Mouse (Mus musculus): ENCODE measurements at regions not wholly inside any gene's neighbourhood (a gene's known extent, or its start where the extent isn't known, plus 50 kb on each side); places are given as distances from the start of the nearest gene placed in this dataset.

DNA sequence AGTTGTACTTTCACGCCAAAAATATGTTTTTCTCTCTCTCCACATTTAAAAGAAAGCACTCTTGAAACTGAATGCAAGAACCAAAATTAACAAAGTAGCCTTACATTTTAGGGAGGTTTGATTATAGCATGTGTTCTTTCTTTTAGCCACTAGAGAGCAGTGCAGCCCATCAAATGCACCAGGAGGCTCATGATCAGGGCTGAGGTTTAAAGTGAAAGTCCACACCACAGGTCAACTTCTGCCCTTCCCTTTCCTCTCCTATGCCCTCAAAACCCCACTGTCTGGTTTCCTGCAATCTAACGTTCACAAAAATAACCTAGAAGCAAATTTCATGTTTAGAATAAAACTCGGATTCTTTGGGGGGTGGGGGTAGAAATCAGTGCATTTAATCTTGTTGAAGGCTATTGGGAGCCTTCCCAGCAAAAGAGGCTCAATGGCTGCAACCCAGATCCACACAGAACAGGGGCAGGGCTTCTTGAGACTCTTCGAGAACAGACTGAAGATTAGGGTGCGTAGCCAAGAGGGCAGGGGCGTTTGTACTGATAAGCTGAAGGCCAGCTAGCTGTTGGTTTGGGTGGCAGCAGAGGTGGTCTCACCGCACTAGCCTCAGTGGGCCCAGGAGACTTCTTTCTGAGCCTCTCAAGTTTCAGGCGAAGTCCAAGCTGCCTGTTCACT, 59.3 kb upstream of the Zfp770 start:
- no peak for TF ChIP-seq POLR2A (IDR thresholded peaks at IDR 0.05; ENCODE audit: low read depth, low read length)
- TF ChIP-seq CTCF (conservative IDR thresholded peaks at IDR 0.05 in 1 of 2, IDR thresholded peaks at IDR 0.05 in 1 of 2; ENCODE audit: low read depth in 2 of 2, low read length in 2 of 2), result peak; percentile 67 to 91
- TF ChIP-seq CHD1 (IDR thresholded peaks at IDR 0.05; ENCODE audit: low read depth, low read length), result no peak
- no peak for TF ChIP-seq MAFK (IDR thresholded peaks at IDR 0.05; ENCODE audit: insufficient replicate concordance, low read length)

Data from CH12.LX (cell line).